Comparison of ENCODE assay signal across 13 mouse cellular contexts in genomic region chr11:71781737-71782354, GRCm38 (mm10).
"Had no signal": no experiment of that assay in that cellular context is flagged by ENCODE, and none has a peak within 500 bp of the region (broad histone marks: within the 10 kb centered on the region; RNA-seq: fewer than 3 reads in every experiment).

No protein-coding gene starts in this region.

- H3K4me2 ChIP-seq: liver, embryonic 11.5 days; liver, embryonic 15.5 days had no signal

- DNase-seq: kidney, adult 11 months; kidney, adult 9 months; kidney, postnatal 10 days; kidney, postnatal 4 days; lung, adult 2 months; lung, postnatal 36 days; thymus, postnatal 14 days had no signal

- H3K4me3 ChIP-seq: left cerebral cortex, adult 2 months; limb, embryonic 10.5 days; liver, embryonic 15.5 days had no signal

- ATAC-seq: lung, postnatal 0 days had no signal

- H3K4me1 ChIP-seq: limb, embryonic 10.5 days; liver, embryonic 15.5 days had no signal

- H3K9ac ChIP-seq: liver, embryonic 15.5 days had no signal

- H3K27ac ChIP-seq: left cerebral cortex, adult 2 months; limb, embryonic 10.5 days; liver, embryonic 15.5 days; stomach, postnatal 0 days had no signal

- H3K27me3 ChIP-seq: liver, embryonic 15.5 days had no signal

- H3K36me3 ChIP-seq: limb, embryonic 10.5 days; liver, embryonic 15.5 days had no signal

- H3K9me3 ChIP-seq: limb, embryonic 10.5 days; liver, embryonic 15.5 days had no signal
